Mouse (Mus musculus) layer of hippocampus, adult 11-12 months (tissue): Measurements from ENCODE around the gene Myo16.

ENCODE experiments used
- DNase-seq: peaks from one replicate; pipeline ENCODE4 v3.0.0; 2022; ENCODE audit warnings: low spot score

Myo16 gene

GRCm38 (mm10) chr8:10472371-10472770, 318.7 kb downstream of the Myo16 start:
- DNase-seq: peak; percentile 27

GRCm38 (mm10) chr8:10474446-10474845, 320.7 kb downstream of the Myo16 start:
- peak; percentile 61 for DNase-seq

GRCm38 (mm10) chr8:10479059-10479458, 325.3 kb downstream of the Myo16 start:
- DNase-seq: no peak

GRCm38 (mm10) chr8:10480850-10481249, 327.1 kb downstream of the Myo16 start:
- DNase-seq: no peak

- DNase-seq: no peak
These were observed 328.4 kb downstream of the Myo16 start for GRCm38 (mm10) chr8:10482064-10482463.

GRCm38 (mm10) chr8:10482880-10483279, 329.2 kb downstream of the Myo16 start:
- no peak for DNase-seq

GRCm38 (mm10) chr8:10483841-10484240, 330.1 kb downstream of the Myo16 start:
- no peak for DNase-seq

GRCm38 (mm10) chr8:10489738-10490419, 336.2 kb downstream of the Myo16 start:
- no peak for DNase-seq

- no peak for DNase-seq
These were observed 336.7 kb downstream of the Myo16 start for GRCm38 (mm10) chr8:10490420-10490784.

GRCm38 (mm10) chr8:10490874-10491273, 337.2 kb downstream of the Myo16 start:
- no peak for DNase-seq

- no peak for DNase-seq
These were observed 346.1 kb downstream of the Myo16 start for GRCm38 (mm10) chr8:10499846-10500245.

- DNase-seq: no peak
These were observed 346.8 kb downstream of the Myo16 start for GRCm38 (mm10) chr8:10500465-10500864.

- no peak for DNase-seq
These were observed 348.0 kb downstream of the Myo16 start for GRCm38 (mm10) chr8:10501750-10502149.

GRCm38 (mm10) chr8:10512105-10512504, 358.4 kb downstream of the Myo16 start:
- no peak for DNase-seq

- no peak for DNase-seq
These were observed 363.7 kb downstream of the Myo16 start for GRCm38 (mm10) chr8:10517381-10517780.

GRCm38 (mm10) chr8:10519276-10519675, 365.6 kb downstream of the Myo16 start:
- DNase-seq: no peak

- no peak for DNase-seq
These were observed 367.8 kb downstream of the Myo16 start for GRCm38 (mm10) chr8:10521463-10521862.

GRCm38 (mm10) chr8:10525686-10526085, 372.0 kb downstream of the Myo16 start:
- no peak for DNase-seq

- peak; percentile 61 for DNase-seq
These were observed 372.9 kb downstream of the Myo16 start for GRCm38 (mm10) chr8:10526616-10527015.

- peak; percentile 48 for DNase-seq
These were observed 381.0 kb downstream of the Myo16 start for GRCm38 (mm10) chr8:10534619-10535286.

- no peak for DNase-seq
These were observed 384.6 kb downstream of the Myo16 start for GRCm38 (mm10) chr8:10538319-10538718.

GRCm38 (mm10) chr8:10539665-10540064, 386.0 kb downstream of the Myo16 start:
- DNase-seq: no peak

- DNase-seq: no peak
These were observed 392.2 kb downstream of the Myo16 start for GRCm38 (mm10) chr8:10545890-10546289.

GRCm38 (mm10) chr8:10546519-10546918, 392.8 kb downstream of the Myo16 start:
- no peak for DNase-seq
